Mouse (Mus musculus): ENCODE measurements at regions not wholly inside any gene's neighbourhood (a gene's known extent, or its start where the extent isn't known, plus 50 kb on each side); places are given as distances from the start of the nearest gene placed in this dataset.

DNA sequence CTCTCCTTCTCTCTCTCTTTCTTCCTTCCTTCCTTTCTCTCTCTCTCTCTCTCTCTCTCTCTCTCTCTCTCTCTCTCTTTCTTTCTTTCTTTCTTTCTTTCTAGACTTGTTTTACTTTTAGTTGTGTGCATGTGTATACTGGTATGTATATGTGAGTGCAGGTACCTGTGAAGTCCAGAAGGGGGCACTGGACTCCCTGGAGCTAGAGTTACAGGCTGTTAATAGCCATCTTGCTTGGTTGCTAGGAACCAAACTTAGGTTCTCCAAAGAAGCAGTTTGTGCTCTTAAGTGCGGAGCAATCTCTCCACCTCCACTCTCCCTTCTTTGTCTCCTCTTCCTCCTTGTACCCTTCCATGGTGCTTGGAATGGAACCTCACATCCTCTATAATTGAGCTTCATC is 77.2 kb downstream of the Gm10604 start:
- DNase-seq (ENCODE audit: low read depth, low spot score), result no peak

DNA sequence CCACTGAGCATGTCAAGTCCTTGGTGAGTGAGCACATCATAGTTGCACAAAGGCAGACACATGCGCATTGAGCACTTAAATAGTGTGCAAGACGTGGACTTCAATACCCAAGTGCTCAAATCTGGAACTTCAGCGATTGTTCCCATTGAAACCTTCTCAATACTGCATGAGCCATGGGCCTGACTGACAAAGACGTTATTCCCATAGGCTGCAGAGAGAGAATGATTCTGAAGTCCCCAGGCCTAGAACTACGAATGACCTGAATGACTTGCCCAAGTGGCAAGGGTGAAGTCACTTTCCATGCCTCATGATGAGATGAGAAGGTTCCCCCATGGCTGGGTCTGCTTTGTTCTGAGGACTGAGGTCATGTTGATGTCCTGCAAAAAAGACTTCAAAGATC is 77.7 kb downstream of the Gm10604 start:
- no peak for DNase-seq (ENCODE audit: low read depth, low spot score)

DNA sequence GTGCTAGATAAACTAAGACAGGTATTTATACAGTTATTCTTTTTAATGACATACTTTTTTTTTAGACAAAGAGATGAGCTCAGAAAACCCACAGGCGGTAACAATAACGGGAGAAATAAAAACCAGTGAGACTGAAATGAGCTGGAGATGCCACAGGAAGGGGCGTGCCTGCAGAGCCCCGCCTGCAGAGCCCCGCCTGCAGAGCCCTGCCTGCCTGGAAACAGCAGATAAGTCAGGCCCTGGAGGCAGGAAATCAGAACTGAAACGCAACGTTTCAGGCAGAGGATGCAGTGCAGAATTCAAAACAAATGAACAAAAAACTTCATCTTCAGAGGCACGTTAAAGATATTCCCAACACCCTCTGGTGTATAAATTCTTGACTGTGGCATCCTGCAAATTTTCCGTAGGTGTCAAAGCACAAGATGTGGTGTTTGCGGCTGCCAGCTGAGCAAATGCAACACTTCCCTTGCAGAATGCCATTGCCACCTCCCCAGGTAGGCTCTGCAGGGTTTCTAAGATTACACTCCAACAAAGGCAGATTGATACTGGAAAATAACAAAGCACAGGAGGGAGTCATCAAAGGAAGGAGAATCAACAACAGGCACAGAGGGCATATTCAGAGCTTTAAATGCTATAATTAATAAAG is 81.0 kb downstream of the Gm10604 start:
- peak; percentile 34 for DNase-seq (ENCODE audit: low read depth, low spot score)

DNA sequence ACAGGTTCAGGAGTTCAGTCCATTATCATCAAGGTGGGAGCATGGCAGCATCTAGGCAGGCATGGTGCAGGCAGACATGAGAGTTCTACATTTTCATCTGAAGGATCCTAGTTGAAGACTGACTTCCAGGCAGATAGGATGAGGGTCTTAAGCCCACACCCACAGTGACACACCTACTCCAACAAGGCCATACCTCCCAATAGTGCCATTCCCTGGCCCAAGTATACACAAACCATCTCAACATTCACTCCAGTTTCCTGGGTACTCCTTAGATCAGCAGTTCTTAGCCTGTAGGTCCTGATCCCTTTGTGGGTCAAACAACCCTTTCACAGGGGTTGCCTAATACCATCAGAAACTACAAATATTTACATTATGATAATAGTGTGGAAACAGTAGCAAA is 83.8 kb downstream of the Gm10604 start:
- no peak for DNase-seq (ENCODE audit: low read depth, low spot score)

DNA sequence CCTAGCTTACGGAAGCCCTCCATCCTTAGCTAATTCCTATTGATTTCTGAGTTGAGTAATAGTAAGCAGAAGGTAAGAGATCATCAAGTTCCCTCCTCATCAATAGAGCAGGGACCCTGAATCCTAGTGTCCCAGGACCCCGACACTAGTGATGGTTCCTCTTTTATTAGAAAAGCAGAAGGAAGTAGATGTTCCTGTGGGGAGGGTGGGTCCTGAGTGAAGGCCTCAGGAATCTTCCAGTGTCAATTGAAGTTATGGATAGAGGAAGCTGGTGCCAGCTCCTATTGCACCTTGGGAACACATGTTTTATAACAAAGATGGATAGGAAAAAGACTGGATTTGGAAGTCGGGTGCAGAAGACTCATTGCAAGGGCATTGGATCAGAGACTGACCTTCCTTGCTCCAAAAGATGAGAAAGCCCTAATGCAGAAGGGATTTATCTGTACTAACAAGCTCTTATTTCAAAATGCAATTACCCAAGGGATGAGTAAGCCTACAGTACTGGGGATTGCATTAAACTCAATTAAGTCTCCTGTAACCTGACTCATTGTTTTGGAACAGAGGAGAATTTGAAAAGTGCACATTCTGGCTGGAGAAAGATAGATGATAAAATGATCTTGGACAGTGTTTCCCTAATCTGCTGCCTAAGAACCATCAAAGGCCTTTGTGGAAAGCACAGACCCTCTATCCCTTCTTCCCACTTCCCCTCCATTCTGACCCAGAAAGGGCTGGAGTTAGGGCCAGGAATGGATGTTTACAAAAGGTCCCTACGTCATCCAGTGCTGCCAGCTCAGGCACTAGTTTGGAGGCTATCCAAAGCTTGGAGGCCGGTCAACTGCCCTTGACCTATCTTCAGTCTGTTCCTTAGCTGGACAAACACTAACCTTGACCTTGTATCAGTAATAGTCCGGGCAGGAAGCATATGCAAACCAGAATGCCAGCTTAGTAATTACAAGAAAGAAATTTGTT is 84.9 kb downstream of the Gm10604 start:
- no peak for DNase-seq (ENCODE audit: low read depth, low spot score)

DNA sequence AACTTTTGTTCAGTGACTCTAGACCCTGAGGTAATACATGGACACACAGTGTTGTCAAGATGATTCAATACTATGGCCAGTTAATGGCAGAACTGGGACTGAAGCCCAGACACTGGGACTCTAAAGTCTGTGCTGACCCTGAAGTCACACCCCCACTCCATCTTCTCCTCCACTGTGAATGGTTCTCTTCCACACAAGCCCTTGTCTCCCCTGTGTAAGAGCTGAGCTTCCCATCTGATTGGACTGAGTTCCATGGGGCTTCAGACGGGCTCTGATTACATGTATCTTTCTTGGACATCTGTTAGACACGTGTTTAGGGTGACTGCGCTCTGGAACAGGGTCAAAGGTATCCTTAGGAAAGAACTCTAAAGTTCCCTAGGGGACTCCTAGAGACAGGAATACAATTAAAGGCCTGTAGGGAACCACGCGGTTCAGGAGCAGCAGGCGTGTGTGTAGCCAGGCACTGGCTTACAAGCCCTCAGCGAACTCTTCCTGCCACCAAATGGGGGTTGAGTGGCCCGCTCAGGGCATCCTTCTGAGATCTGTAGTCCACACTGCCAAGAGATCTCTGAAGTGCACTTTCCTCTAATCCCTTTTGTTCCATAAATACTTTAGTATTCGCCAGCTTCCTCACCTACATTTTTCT is 87.4 kb downstream of the Gm10604 start:
- DNase-seq (ENCODE audit: low read depth, low spot score), result no peak

DNA sequence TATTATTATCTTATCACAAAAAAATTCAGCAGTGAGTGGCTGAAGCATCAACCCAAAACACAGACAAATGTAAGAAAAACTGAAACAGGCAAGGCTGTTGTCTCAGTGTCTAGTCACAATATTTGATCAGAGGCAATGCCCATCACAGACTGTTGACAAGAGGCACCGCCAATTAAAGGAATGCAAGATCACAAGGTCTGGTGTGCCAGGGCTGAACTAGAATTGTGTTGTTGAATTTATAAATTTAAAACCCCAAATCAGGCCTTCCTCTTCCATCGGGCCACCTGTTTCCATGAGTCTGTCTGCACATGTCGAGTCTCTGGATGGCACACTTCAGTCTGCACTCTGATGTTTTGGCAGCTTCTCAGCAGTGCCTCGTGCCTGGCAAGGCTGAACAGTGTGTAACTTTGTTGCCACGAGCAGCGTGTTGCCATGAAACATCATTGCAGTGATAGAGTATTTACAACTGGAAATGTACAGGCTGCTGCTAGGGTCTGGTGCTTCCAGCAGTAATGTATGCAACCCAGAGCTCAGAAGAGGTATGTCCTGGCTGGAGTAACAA is 91.9 kb downstream of the Gm10604 start:
- DNase-seq (ENCODE audit: low read depth, low spot score), result no peak

DNA sequence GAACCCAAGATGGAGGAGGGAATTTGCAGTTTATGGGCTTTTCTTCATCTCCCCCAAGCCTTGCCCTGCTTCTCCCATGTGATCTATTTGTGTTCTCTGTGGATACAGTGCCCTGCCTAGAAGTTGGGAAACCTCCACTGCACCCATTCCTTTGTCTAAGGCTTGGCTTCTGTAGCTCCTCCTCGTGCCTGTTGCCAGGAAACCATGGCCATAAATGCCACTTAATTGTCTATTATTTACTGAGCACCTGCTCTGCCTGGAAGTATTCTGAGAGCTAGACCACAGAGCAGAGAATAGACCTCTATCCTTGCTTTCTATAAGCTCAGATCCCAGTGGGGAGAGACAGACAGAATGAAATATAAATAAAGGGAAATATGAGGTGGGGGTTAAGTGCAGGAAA is 93.7 kb downstream of the Gm10604 start:
- DNase-seq (ENCODE audit: low read depth, low spot score), result no peak

DNA sequence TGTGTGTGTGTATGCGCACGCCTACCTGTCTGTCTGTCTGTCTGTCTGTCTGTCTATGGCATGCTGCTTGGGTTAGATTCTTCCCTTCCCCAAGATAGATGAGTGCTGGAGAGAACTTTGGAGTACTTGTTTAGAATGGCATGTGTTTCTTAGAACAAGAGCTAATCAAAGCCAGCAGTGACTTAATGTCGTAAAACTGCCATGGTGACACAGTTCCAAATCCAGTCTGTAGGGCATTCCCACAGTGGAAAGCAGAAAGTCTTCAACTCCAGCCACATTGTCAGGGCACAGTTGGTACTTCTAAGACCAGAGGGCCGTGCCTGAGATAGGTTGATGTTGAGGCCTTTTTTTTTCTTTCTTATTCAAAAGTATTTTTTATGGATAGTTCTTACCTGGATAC is 95.6 kb downstream of the Gm10604 start:
- DNase-seq (ENCODE audit: low read depth, low spot score), result no peak

DNA sequence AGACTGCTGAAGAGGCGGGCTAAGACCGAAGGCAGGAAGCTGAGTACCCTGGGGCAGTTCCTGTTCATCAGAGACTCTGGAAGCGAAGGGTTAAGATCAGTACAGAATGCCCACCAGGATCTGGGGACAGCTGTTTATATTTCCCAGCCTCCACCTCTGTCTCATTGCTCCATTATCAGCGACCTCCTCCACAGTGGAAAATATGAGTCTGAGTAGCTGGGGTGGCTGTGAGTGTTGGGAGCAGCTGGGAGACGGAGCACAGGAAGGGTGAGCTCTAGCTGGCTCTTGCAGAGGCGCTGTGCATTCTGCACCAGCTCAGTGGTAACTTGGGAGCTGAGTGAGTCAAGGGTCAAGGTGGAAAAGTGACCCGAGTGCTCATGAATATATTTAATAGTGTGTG is 96.2 kb downstream of the Gm10604 start:
- no peak for DNase-seq (ENCODE audit: low read depth, low spot score)

DNA sequence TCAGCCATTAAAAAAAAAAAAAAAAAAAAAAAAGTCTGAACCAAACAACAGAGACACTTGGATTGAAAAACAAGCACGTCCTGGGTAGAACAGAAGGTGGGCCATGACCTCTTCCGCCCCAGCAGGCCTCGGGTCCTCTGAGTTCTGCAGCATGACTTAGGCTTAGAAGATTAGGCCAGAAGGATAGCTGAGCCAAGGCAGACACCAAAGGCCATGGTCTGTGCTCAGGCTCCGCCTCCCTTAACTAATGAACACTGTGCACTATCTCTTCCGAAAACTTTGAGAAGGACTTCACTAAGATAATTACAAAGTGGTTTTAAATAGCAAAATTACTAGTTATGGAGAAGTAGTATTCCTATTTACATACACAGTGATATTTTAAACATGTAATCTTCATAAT is 97.8 kb downstream of the Gm10604 start:
- DNase-seq (ENCODE audit: low read depth, low spot score), result no peak

DNA sequence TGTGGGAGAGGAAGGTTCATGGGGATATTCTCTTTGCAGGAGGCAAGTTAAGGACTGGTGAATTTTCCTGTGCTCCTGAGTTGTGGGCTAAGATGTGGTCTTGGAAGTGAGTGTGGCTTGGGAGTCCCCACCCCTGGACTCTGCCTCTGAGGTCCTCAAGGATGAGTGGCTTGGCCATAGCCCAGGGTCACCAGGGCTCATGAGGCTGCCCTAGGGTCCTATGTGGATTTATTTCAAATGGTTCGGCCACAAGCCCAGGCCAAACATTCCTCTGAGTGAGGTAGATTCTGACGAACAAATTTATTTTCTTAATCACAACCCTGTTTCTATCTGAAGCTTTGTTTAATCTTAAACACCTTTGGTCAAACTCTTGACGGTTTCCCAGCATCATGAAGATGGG is 98.4 kb downstream of the Gm10604 start:
- no peak for DNase-seq (ENCODE audit: low read depth, low spot score)

DNA sequence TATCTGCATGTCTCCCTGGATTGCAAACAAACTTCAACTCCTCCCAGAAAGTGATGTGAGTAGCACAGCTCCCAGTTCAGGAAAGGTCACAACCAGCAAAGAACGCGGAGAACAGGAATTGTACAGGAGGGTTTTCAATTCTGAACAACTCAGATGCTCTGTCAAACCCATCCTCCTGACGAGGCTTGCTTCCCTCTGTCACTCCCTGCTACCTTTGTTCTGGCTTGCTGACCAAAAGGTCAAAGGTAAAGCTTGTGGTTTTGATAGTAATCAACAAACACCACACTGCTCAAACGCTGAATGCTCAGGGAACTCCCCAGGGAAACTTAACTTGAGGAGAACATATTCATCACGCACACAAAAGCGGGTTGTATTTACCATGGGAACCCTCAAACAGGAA is 102.4 kb downstream of the Gm10604 start:
- DNase-seq (ENCODE audit: low read depth, low spot score), result no peak

DNA sequence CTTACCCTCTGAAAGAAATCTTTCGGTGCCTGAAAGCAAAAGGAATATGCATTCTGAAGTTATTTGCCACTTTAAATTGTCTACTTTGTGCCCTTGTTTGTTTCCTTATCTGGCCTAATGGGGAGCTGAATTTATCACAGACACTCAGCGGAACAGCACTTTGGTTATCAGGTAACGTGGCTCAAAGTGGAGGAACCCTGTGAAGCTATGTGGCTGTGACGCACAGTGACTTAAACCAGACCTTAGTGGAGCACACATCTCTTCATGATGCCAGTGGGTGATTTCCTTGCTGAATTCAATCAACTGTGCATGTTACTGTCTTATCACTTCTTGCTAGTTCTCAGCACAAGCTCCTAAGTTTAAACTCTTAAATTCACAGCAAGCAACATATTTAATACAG is 103.1 kb downstream of the Gm10604 start:
- DNase-seq (ENCODE audit: low read depth, low spot score), result no peak

DNA sequence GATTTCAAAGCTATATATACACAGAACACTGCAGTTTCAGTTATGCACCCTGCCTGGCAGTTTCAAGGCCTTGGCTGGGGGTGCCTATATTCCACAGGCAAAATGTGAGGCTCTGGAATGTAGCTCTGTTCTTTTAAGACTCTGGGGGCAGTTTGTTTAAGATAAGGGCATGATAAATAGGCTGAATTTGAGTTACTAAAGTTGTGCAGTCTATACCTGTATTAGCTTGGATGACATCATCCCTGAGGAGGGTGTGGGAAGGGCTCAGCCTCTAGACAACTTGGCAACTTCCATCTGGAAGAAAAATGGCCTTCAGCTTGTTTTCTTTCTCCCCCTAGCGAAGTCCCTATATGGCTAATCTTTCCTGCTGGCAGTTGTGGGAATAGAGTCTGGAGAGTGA is 105.1 kb downstream of the Gm10604 start:
- no peak for DNase-seq (ENCODE audit: low read depth, low spot score)

DNA sequence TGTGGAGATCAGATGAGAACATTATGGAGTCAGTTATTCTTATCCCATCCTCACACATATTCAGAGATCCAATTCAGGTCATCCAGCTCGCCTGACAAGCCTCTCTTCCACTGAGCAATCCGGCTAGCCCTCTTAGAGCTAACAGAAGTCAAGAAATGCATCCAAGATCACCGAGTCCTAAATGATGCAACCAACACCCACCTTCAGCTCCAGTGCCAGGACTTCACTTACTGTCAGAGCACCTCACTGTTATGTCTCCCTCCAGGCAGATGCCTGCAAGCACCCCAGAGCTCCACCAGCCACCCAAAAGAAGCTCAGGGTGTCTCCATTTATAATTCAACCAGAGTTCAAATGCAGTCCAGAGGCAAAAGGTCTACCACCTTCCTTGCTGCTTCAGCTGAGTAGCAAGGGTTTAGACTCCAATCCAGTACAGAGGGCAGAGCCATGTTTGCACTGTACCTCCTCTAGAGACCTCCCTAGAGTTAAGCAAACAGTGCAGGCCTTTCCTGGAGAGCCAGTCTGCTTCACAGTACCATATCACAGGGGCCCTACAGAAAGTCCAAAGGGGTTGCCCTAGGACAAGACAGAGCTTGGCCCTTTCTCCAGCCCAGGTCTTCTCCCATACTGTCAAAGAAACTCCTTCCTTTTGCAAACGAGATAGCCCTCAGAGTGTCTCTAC is 106.3 kb downstream of the Gm10604 start:
- DNase-seq (ENCODE audit: low read depth, low spot score), result no peak

DNA sequence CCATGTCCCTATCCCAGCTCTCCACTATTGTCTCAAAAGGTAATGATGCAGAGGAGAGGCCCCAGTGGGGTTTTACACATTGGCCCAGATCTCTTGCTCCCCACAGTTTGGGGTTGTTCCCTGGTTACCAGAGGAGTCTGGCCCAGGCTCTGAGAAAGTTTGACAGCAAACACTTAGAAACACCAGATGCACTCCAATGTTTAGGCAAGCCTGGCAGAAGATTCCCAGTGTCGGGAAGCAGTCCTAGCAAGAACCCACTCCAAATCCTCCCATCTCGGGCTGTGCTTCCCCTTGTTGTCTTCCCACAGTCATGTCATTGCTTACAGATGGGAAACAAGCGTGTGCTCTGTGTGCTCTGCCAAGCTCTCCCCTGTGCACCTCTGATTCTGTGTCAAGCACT is 109.0 kb downstream of the Gm10604 start:
- no peak for DNase-seq (ENCODE audit: low read depth, low spot score)

DNA sequence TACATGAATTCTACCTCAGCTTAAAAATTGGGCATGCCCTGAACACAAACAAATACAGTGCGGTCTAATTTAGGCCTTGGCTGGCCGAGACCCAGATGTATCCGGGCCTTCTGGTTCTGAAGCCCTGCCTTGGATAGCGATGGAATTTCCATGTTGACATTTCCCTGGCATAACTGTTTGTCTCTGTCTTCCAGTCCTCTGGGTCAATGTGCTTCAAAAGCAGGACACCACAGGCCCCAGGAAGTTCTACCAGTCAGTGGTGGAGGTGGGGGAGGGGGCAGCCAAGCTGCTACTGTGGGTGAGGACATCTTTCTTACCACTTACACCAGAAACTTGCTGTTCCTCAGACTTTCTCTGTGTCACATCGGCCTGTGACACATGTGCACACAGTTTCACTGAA is 111.3 kb downstream of the Gm10604 start:
- no peak for DNase-seq (ENCODE audit: low read depth, low spot score)

DNA sequence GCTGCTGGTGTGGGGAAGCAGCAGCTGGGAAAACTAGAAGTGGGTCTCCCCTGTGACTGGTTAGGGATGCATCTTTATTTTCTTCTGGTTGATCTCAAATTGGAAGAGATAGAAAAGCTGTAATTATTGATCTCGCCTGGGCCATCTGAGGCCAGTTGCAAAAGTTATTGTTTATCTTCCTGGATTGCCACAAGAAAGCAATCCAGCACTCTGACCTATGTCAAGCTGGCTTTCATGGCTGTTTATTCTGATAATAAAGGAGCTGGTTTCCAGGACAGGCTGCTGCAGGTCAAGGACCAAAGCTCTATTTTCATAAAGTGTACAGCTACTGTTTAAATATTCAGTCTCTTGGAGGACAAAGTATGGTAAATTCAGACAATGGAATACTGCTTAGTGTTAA is 112.5 kb downstream of the Gm10604 start:
- DNase-seq (ENCODE audit: low read depth, low spot score), result no peak
